Mouse (Mus musculus) stomach, postnatal 0 days (tissue): ENCODE results near the gene Ptprh.

ENCODE experiments used
- CTCF ChIP-seq: IDR thresholded peaks from 2 replicates; pipeline ENCODE4 v1.5.1; 2016; ENCODE audit warnings: antibody characterized with exemption, low read depth, mild to moderate bottlenecking, moderate library complexity
- EP300 ChIP-seq: optimal IDR thresholded peaks from 2 replicates; pipeline ENCODE3; 2016; ENCODE audit warnings: antibody characterized with exemption

GRCm38 (mm10) chr7:4647291-4647690 is 43.5 kb upstream of the Ptprh start:
- TF ChIP-seq CTCF (no peak), EP300 (no peak)
